Mouse (Mus musculus) small intestine, adult 2 months (tissue): ENCODE measurements around the gene Krtap15.

Experiments used
- CTCF ChIP-seq: fragments of 200-500 bp; IDR thresholded peaks from 2 replicates; pipeline ENCODE4 v1.5.1; 2012; ENCODE audit warnings: low read depth, mild to moderate bottlenecking, control low read depth, inconsistent platforms, low read length, moderate library complexity, mixed read lengths; ENCODE audit not compliant: insufficient replicate concordance, insufficient read length; ENCODE audit errors: extremely low read depth
- POLR2A ChIP-seq: fragments of 200-500 bp; IDR thresholded peaks from 2 replicates; pipeline ENCODE4 v1.6.1; 2012; ENCODE audit warnings: low read depth, mild to moderate bottlenecking, control low read depth, inconsistent platforms, low read length, moderate library complexity

- no peak for TF ChIP-seq CTCF
- TF ChIP-seq POLR2A, result no peak
Measured at GRCm38 (mm10) chr16:88877938-88878337, 57.9 kb downstream of the Krtap15 start, which contains the start of gene Krtap19-3.
